Mouse (Mus musculus) ES-E14 (cell line): Measurements from ENCODE around the gene Sash1. TPM values are rescaled to one million over a fixed set of nuclear protein-coding genes. Genes with fewer than 3 reads are reported as not detected.
A peak's percentile ranks its signal among the peaks of the same experiment; 100 is the strongest.

Experiments
- DNase-seq: peaks from one replicate; pipeline ENCODE4 v3.0.0-alpha.2; 2013; ENCODE audit warnings: low read depth, low spot score
- H3K27ac ChIP-seq: 2 replicates; pipeline ENCODE4 v1.5.1; 2012; ENCODE audit warnings: low read depth, mild to moderate bottlenecking, low read length, moderate library complexity, mixed read lengths; ENCODE audit not compliant: poor library complexity, insufficient read depth, severe bottlenecking
- H3K36me3 ChIP-seq: 2 replicates; pipeline ENCODE4 v1.6.1; 2012; ENCODE audit warnings: mild to moderate bottlenecking, low read length, moderate library complexity, mixed read lengths; ENCODE audit not compliant: control insufficient read depth, poor library complexity, insufficient read depth, severe bottlenecking
- H3K4me1 ChIP-seq, 2 experiments: fragments of 150-350 bp in 1 of 2; sonication (generic) in 1 of 2; 2 replicates each; pipeline ENCODE4 v1.6.1; 2012; ENCODE audit warnings: low read length in 2 of 2, mild to moderate bottlenecking in 1 of 2, mixed read lengths in 1 of 2; ENCODE audit not compliant: control insufficient read depth in 2 of 2, insufficient read depth in 2 of 2, poor library complexity in 1 of 2
- H3K4me3 ChIP-seq, 2 experiments: fragments of 150-350 bp in 1 of 2; sonication (generic) in 1 of 2; 2 replicates each; pipeline ENCODE4 v1.5.1; 2012; ENCODE audit warnings: low read length in 2 of 2, low read depth in 1 of 2, mild to moderate bottlenecking in 1 of 2, mixed read lengths in 1 of 2; ENCODE audit not compliant: insufficient read depth in 1 of 2, poor library complexity in 1 of 2, severe bottlenecking in 1 of 2
- H3K9ac ChIP-seq: 2 replicates; pipeline ENCODE4 v1.6.1; 2012; ENCODE audit warnings: low read depth, mild to moderate bottlenecking, low read length, mixed read lengths; ENCODE audit not compliant: poor library complexity, insufficient read depth, severe bottlenecking
- H3K9me3 ChIP-seq: fragments of 150-350 bp; sonication (generic); 2 replicates; pipeline ENCODE4 v1.6.1; 2012; ENCODE audit warnings: low read depth, mild to moderate bottlenecking, low read length; ENCODE audit not compliant: control insufficient read depth, insufficient read depth
- CHD2 ChIP-seq: IDR thresholded peaks from 2 replicates; pipeline ENCODE4 v1.6.1; 2014; ENCODE audit warnings: mild to moderate bottlenecking, low read depth, low read length, inconsistent platforms
- HCFC1 ChIP-seq: IDR thresholded peaks from 2 replicates; pipeline ENCODE4 v1.6.1; 2012; ENCODE audit warnings: low read length, inconsistent platforms, borderline replicate concordance; ENCODE audit not compliant: insufficient read depth
- MAFK ChIP-seq: IDR thresholded peaks from 2 replicates; pipeline ENCODE4 v1.6.1; 2014; ENCODE audit warnings: mild to moderate bottlenecking, low read depth, low read length, inconsistent platforms; ENCODE audit not compliant: insufficient read depth
- ZC3H11A ChIP-seq: IDR thresholded peaks from 2 replicates; pipeline ENCODE4 v1.6.1; 2012; ENCODE audit warnings: low read depth, mild to moderate bottlenecking, inconsistent platforms, low read length, borderline replicate concordance
- ZNF384 ChIP-seq: IDR thresholded peaks from 2 replicates; pipeline ENCODE4 v1.6.1; 2012; ENCODE audit warnings: low read depth, low read length, inconsistent platforms
- in situ Hi-C, 2 experiments: fragments of 600-800 bp; cut with MboI; formaldehyde crosslinking; loops; one replicate each; pipeline ENCODE4 v1.15.1; 2025; ENCODE audit warnings: low sequenced_read_pairs in 2 of 2, inconsistent platforms in 1 of 2; ENCODE audit not compliant: unreplicated experiment in 2 of 2
- total RNA-seq: library from RNA; depleted of rRNA; stranded (reverse); fragments of 300-350 nt; gene quantifications from 2 replicates; pipeline ENCODE4 v1.2.3, GENCODE M21; 2012

The Sash1 gene
- total RNA-seq, 1 experiment: 16.8 TPM

DNA sequence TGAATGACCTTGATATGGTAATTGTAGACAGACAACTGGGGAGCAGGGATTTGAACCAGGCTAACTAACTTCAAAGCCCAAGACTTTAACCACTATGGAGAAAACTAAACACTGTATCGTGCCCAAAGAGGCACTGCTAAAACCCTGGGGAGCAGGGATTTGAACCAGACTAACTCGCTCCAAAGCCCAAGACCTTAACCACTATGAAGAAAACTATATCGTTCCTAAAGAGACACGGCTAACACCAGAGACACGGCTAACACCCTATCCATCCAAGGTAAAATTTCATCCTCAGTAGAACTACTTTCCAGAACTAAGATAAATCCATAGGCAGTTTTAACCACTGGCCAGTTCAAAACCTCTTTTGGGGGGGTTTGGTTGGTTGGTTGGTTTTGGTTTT is 1.3 kb downstream of the Sash1 start:
- DNase-seq: no peak
- Histone ChIP-seq H3K4me3 (peak overlapping the region; percentile 49 to 96), H3K4me1 (peaks cover 21 to 26% of the 10 kb centered on the region in 2 experiments), H3K9ac (no peak overlapping the region), H3K27ac (no peak overlapping the region), H3K9me3 (no peaks in the 10 kb centered on the region), H3K36me3 (no peaks in the 10 kb centered on the region; the same call in 1 of the 2 replicates)
- no peak for TF ChIP-seq CHD2
- no peak for TF ChIP-seq HCFC1
- TF ChIP-seq ZNF384: no peak
- TF ChIP-seq ZC3H11A: no peak
- no peak for TF ChIP-seq MAFK
- in situ Hi-C loops: no loop called here

DNA sequence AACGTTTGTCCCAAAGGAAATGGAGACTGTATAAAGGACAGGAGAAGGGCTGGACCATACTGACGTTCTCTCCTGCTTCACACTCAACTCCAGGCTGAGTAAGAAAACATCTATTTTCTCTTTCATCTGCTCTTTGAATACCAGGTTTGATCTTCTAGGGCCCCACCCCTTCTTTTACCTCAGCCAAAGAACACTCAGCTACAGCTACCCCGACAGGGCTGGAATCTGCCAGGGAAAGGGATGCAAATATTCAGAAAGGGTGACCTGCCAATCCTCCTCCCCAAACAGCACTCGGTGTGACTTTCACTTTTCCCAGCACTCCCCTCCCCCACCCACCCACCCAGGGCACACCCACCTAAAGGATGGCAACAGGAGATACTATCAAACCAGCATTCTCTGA is 2.2 kb downstream of the Sash1 start:
- Histone ChIP-seq H3K4me3 (peak overlapping the region in 1 of 2 experiments; percentile 49; a peak in 2 of 4 replicates), H3K36me3 (peaks cover 2% of the 10 kb centered on the region; the same call in 1 of the 2 replicates), H3K9me3 (no peaks in the 10 kb centered on the region), H3K4me1 (peaks cover 23 to 24% of the 10 kb centered on the region in 2 experiments), H3K27ac (peak overlapping the region; percentile 38; the same call in 1 of the 2 replicates), H3K9ac (no peak overlapping the region)
- TF ChIP-seq MAFK: 0 out of 2 replicates have a peak, but pooled peaks have one; percentile 32
- no peak for TF ChIP-seq ZNF384
- DNase-seq: no peak
- in situ Hi-C loops: no loop called here

DNA sequence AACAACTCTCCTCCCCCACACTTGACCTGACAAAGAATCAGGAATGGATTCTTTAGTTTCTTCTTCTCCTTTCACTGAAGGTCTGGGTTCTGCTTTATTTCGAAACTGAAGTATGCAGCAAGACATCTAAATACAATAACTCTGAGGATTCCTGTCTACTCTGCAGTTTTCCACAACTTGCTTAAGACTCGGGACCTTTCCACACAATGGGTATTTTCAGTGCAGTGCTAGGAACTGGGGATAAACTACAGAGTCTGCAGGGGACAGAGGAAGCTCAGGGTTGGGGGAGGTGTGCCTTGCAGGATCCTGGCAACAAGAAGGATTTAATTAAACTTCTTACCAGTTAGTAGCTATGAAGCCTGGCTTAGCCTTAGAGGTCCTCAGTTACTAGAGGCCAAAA is 4.1 kb downstream of the Sash1 start:
- H3K27ac ChIP-seq: peak overlapping the region; percentile 82; the same call in 1 of the 2 replicates
- H3K4me1 ChIP-seq: peaks cover 17 to 19% of the 10 kb centered on the region in 2 experiments
- no peaks in the 10 kb centered on the region for H3K9me3 ChIP-seq
- peak overlapping the region; percentile 47 to 53; a peak in 3 of 4 replicates for H3K4me3 ChIP-seq
- no peak for DNase-seq
- in situ Hi-C loops: no loop called here
- peaks cover 2% of the 10 kb centered on the region; the same call in 1 of the 2 replicates for H3K36me3 ChIP-seq
- H3K9ac ChIP-seq: no peak overlapping the region
- no peak for TF ChIP-seq HCFC1
- TF ChIP-seq ZNF384: no peak
- TF ChIP-seq CHD2: no peak
- TF ChIP-seq MAFK: no peak
- TF ChIP-seq ZC3H11A: no peak

DNA sequence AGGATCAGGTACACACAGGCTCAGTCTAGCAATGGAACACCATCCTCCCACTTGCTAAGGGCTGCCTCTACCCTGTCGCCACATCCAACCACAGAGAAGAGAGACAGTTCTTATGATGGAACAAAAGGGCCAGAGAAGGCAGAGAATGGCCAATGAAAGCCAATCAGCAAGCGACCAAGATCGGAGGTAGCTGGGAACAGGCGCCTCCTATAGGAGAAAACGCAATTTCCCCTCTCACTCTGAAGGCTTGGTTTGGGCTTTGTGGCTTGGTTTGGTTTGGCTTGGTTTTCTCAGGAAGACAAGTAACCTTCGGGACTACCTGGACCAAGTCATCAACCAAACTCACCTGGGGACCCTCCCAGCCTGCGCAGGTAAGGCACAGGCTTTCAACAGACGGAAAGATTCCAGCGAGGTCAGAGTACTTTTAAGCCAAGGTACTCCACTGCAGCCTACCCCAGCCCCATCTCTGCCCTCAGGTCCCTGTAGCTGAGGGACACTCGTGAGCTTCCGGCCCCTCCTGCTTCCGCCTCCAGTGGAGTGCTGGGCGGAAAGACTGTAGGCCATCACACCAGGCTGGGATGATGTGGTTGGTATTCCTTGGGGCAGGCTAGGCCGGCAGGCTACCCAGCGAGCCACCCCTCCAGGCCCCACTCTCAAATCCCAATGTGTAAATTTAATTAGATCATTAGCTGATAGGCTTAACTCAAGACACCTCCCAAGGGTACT is 4.8 kb downstream of the Sash1 start:
- H3K9me3 ChIP-seq: no peaks in the 10 kb centered on the region
- H3K9ac ChIP-seq: peak overlapping the region; percentile 65
- H3K4me3 ChIP-seq: peak overlapping the region; percentile 47 to 53
- in situ Hi-C loops: no loop called here
- peaks cover 17 to 19% of the 10 kb centered on the region in 2 experiments for H3K4me1 ChIP-seq
- peaks cover 2% of the 10 kb centered on the region; the same call in 1 of the 2 replicates for H3K36me3 ChIP-seq
- no peak for TF ChIP-seq ZC3H11A
- no peak for TF ChIP-seq CHD2
- TF ChIP-seq HCFC1: no peak
- TF ChIP-seq MAFK: no peak
- TF ChIP-seq ZNF384: no peak
- peak overlapping the region; percentile 82 for H3K27ac ChIP-seq
- peak; percentile 64 for DNase-seq
